Mouse (Mus musculus): ENCODE data around the gene Crocc2.

Gene Crocc2

GRCm38 (mm10) chr1:93168295-93168775 lies at the start of gene Crocc2:
Crocc2 (plus strand) TSS chr1:93168725.
- Histone ChIP-seq H3K36me3 (ENCODE audit: insufficient read depth, low read length) (no peaks in the 10 kb centered on the region), H3K27me3 (ENCODE audit: insufficient read depth, low read length) (peaks cover 27% of the 10 kb centered on the region), H3K4me3 (replicated peaks; ENCODE audit: low read length) (no peak within 1 kb of the TSS), H3K4me1 (replicated peaks; ENCODE audit: low read depth, low read length) (peaks cover 8% of the 10 kb centered on the region), H3K9me3 (ENCODE audit: low read length) (no peaks in the 10 kb centered on the region)
- TF ChIP-seq NANOG (IDR thresholded peaks at IDR 0.05; ENCODE audit: borderline replicate concordance, low read length) (no peak), CTCF (conservative IDR thresholded peaks at IDR 0.05; ENCODE audit: low read length) (no peak), POU5F1 (IDR thresholded peaks at IDR 0.05; ENCODE audit: borderline replicate concordance, low read length) (no peak)

GRCm38 (mm10) chr1:93118816-93119215 lies 49.7 kb upstream of the Crocc2 start:
- TF ChIP-seq CTCF (conservative IDR thresholded peaks at IDR 0.05; ENCODE audit: low read length) (no peak), POU5F1 (IDR thresholded peaks at IDR 0.05; ENCODE audit: borderline replicate concordance, low read length) (no peak), NANOG (IDR thresholded peaks at IDR 0.05; ENCODE audit: borderline replicate concordance, low read length) (no peak)
- peaks cover 7% of the 10 kb centered on the region for H3K4me1 ChIP-seq (replicated peaks; ENCODE audit: low read depth, low read length)
- H3K9me3 ChIP-seq (ENCODE audit: low read length): no peaks in the 10 kb centered on the region
- no peaks in the 10 kb centered on the region for H3K36me3 ChIP-seq (ENCODE audit: insufficient read depth, low read length)
- peaks cover 14% of the 10 kb centered on the region for H3K27me3 ChIP-seq (ENCODE audit: insufficient read depth, low read length)
- no peak overlapping the region for H3K4me3 ChIP-seq (replicated peaks; ENCODE audit: low read length)

- no peak for TF ChIP-seq POU5F1 (IDR thresholded peaks at IDR 0.05; ENCODE audit: borderline replicate concordance, low read length)
- no peak for TF ChIP-seq CTCF (conservative IDR thresholded peaks at IDR 0.05; ENCODE audit: low read length)
- TF ChIP-seq NANOG (IDR thresholded peaks at IDR 0.05; ENCODE audit: borderline replicate concordance, low read length): no peak
- no peaks in the 10 kb centered on the region for H3K9me3 ChIP-seq (ENCODE audit: low read length)
- no peaks in the 10 kb centered on the region for H3K36me3 ChIP-seq (ENCODE audit: insufficient read depth, low read length)
- peaks cover 2% of the 10 kb centered on the region; the same call in 1 of the 2 replicates for H3K27me3 ChIP-seq (ENCODE audit: insufficient read depth, low read length)
- H3K4me3 ChIP-seq (replicated peaks; ENCODE audit: low read length): no peak overlapping the region
- H3K4me1 ChIP-seq (replicated peaks; ENCODE audit: low read depth, low read length): no peaks in the 10 kb centered on the region
Observed at GRCm38 (mm10) chr1:93123179-93123854, 45.2 kb upstream of the Crocc2 start.

GRCm38 (mm10) chr1:93124066-93124465 lies 44.5 kb upstream of the Crocc2 start:
- Histone ChIP-seq H3K27me3 (ENCODE audit: insufficient read depth, low read length) (no peaks in the 10 kb centered on the region), H3K9me3 (ENCODE audit: low read length) (no peaks in the 10 kb centered on the region), H3K36me3 (ENCODE audit: insufficient read depth, low read length) (no peaks in the 10 kb centered on the region), H3K4me3 (replicated peaks; ENCODE audit: low read length) (no peak overlapping the region), H3K4me1 (replicated peaks; ENCODE audit: low read depth, low read length) (no peaks in the 10 kb centered on the region)
- no peak for TF ChIP-seq POU5F1 (IDR thresholded peaks at IDR 0.05; ENCODE audit: borderline replicate concordance, low read length)
- no peak for TF ChIP-seq NANOG (IDR thresholded peaks at IDR 0.05; ENCODE audit: borderline replicate concordance, low read length)
- no peak for TF ChIP-seq CTCF (conservative IDR thresholded peaks at IDR 0.05; ENCODE audit: low read length)

- H3K4me3 ChIP-seq (replicated peaks; ENCODE audit: low read length): no peak overlapping the region
- TF ChIP-seq POU5F1 (IDR thresholded peaks at IDR 0.05; ENCODE audit: borderline replicate concordance, low read length) (no peak), CTCF (conservative IDR thresholded peaks at IDR 0.05; ENCODE audit: low read length) (no peak)
- H3K9me3 ChIP-seq (ENCODE audit: low read length): no peaks in the 10 kb centered on the region
- no peaks in the 10 kb centered on the region for H3K27me3 ChIP-seq (ENCODE audit: insufficient read depth, low read length)
- no peaks in the 10 kb centered on the region for H3K36me3 ChIP-seq (ENCODE audit: insufficient read depth, low read length)
- H3K4me1 ChIP-seq (replicated peaks; ENCODE audit: low read depth, low read length): no peaks in the 10 kb centered on the region
Observed at GRCm38 (mm10) chr1:93125256-93125655, 43.3 kb upstream of the Crocc2 start.

GRCm38 (mm10) chr1:93128209-93128608 lies 40.3 kb upstream of the Crocc2 start:
- TF ChIP-seq CTCF (conservative IDR thresholded peaks at IDR 0.05; ENCODE audit: low read length) (no peak), NANOG (IDR thresholded peaks at IDR 0.05; ENCODE audit: borderline replicate concordance, low read length) (no peak), POU5F1 (IDR thresholded peaks at IDR 0.05; ENCODE audit: borderline replicate concordance, low read length) (no peak)
- Histone ChIP-seq H3K36me3 (ENCODE audit: insufficient read depth, low read length) (no peaks in the 10 kb centered on the region), H3K4me1 (replicated peaks; ENCODE audit: low read depth, low read length) (no peaks in the 10 kb centered on the region), H3K27me3 (ENCODE audit: insufficient read depth, low read length) (no peaks in the 10 kb centered on the region), H3K9me3 (ENCODE audit: low read length) (no peaks in the 10 kb centered on the region), H3K4me3 (replicated peaks; ENCODE audit: low read length) (no peak overlapping the region)

GRCm38 (mm10) chr1:93128710-93129349 lies 39.7 kb upstream of the Crocc2 start:
- Histone ChIP-seq H3K36me3 (ENCODE audit: insufficient read depth, low read length) (no peaks in the 10 kb centered on the region), H3K4me1 (replicated peaks; ENCODE audit: low read depth, low read length) (no peaks in the 10 kb centered on the region), H3K4me3 (replicated peaks; ENCODE audit: low read length) (no peak overlapping the region), H3K27me3 (ENCODE audit: insufficient read depth, low read length) (no peaks in the 10 kb centered on the region), H3K9me3 (ENCODE audit: low read length) (no peaks in the 10 kb centered on the region)
- TF ChIP-seq CTCF (conservative IDR thresholded peaks at IDR 0.05; ENCODE audit: low read length): peak; percentile 69
- TF ChIP-seq NANOG (IDR thresholded peaks at IDR 0.05; ENCODE audit: borderline replicate concordance, low read length): 0 out of 2 replicates have a peak, but pooled peaks have one; percentile 3
- TF ChIP-seq POU5F1 (IDR thresholded peaks at IDR 0.05; ENCODE audit: borderline replicate concordance, low read length): no peak

- no peak overlapping the region for H3K4me3 ChIP-seq (replicated peaks; ENCODE audit: low read length)
- no peaks in the 10 kb centered on the region for H3K9me3 ChIP-seq (ENCODE audit: low read length)
- TF ChIP-seq NANOG (IDR thresholded peaks at IDR 0.05; ENCODE audit: borderline replicate concordance, low read length) (no peak), POU5F1 (IDR thresholded peaks at IDR 0.05; ENCODE audit: borderline replicate concordance, low read length) (no peak), CTCF (conservative IDR thresholded peaks at IDR 0.05; ENCODE audit: low read length) (no peak)
Observed at GRCm38 (mm10) chr1:93130242-93130983, 38.1 kb upstream of the Crocc2 start.

More at GRCm38 (mm10) chr1:93130242-93130983, 38.1 kb upstream of the Crocc2 start:
- H3K4me1 ChIP-seq (replicated peaks; ENCODE audit: low read depth, low read length): no peaks in the 10 kb centered on the region; the same call in 1 of the 2 replicates
- no peaks in the 10 kb centered on the region for H3K36me3 ChIP-seq (ENCODE audit: insufficient read depth, low read length)
- no peaks in the 10 kb centered on the region for H3K27me3 ChIP-seq (ENCODE audit: insufficient read depth, low read length)
